Mouse (Mus musculus): ENCODE results near the gene Lcmt2. TPM values are rescaled to one million over a fixed set of nuclear protein-coding genes. Genes with fewer than 3 reads are reported as not detected.

Gene Lcmt2
- 22.9 and 23.2 TPM in 2 replicates for polyA plus RNA-seq (2014; fragmentation: Nextera tagmentation; extraction: Ambion mirVana)

DNA sequence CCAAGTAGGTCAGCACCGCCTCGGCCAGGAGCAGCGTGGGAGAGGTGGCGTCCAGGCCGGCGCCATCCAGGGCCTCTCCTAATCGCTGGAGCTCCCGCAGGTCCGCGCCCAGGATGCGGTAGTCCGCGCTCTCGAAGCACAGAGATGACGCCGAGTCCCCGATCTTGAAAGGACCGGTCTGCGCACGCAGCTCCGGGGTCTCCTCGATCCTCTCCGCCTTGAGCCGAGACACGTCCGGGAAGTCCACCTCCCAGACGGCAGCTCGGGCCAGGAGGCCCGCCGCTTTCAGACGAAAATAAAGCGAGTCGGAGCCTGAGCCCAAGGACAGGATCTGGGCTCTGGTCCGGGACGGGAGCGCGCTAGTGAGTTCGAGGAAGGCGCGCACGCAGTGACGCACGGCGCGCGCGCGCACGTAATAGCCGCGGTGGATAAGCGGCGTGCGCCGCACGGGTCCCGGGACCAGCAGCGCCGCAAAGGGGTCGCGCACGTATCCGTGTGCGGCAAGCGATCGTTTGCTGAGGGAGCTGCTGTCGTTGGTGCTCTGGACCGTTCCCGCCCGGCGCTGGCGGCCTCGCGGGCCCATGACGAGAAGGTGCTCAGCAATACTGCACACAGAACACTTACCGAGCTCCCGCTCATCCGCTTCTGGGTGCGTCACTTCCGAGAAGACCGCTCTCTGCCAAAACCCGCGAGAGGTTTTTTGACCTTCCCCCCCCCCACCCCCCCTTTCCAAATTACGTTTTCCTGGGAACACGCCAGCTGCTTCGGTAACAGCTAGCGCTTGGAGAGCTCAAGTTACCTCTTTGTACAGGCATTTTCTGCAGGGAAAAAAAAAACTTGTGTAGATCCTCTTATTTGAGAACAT lies at the start of gene Lcmt2, which contains the start of gene Adal:
Gene Lcmt2 (minus strand): TSS at position 636 of the 865 bp plus-strand sequence.
Gene Adal (plus strand): TSS at position 411 of the 865 bp plus-strand sequence.
- Histone ChIP-seq H3K9ac (ENCODE audit: low read length) (peak within 1 kb of the TSS; percentile 86), H3K27me3 (ENCODE audit: control insufficient read depth, insufficient read depth, low read length) (no peaks in the 10 kb centered on the region), H3K27ac (ENCODE audit: low read depth, low read length) (peak within 1 kb of the TSS; percentile 97), H3K4me1 (ENCODE audit: control insufficient read depth, insufficient read depth, low read length) (peaks cover 8% of the 10 kb centered on the region), H3K9me3 (ENCODE audit: control insufficient read depth, low read length) (no peaks in the 10 kb centered on the region), H3K36me3 (ENCODE audit: control insufficient read depth, insufficient read depth, low read length) (peaks cover 4% of the 10 kb centered on the region; the same call in 1 of the 2 replicates), H3K4me2 (ENCODE audit: low read depth) (peak within 1 kb of the TSS; percentile 91), H3K4me3 (ENCODE audit: low read depth, low read length) (peak within 1 kb of the TSS; percentile 66)
- ATAC-seq (ENCODE audit: insufficient read depth, low FRiP score, low TSS enrichment), result peak; percentile 92
- peak; percentile 92 for DNase-seq (ENCODE audit: low spot score)
- under 1% methylated on average over 87 of the region's 87 CpGs for WGBS

DNA sequence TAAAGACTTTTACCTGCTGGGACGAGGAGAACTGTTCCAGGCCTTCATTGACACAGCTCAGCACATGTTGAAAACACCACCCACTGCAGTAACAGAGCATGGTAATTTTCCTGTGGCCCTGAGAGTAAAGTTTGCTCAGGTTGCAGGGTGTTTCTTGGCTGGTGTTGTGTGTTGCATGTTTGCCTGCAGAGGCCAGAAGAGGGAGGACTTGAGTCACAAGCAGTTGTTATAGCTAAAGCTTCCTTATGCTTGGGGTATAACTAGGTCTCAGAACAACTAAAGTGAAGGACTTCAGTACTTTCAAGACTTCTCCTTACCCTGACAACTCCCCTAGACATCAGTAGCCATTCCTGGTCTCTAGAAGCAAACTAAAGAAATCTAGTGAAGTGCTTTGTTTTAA lies 48.1 kb upstream of the Lcmt2 start:
- Histone ChIP-seq H3K27me3 (ENCODE audit: control insufficient read depth, insufficient read depth, low read length) (no peaks in the 10 kb centered on the region), H3K36me3 (ENCODE audit: control insufficient read depth, insufficient read depth, low read length) (peaks cover 17% of the 10 kb centered on the region), H3K27ac (ENCODE audit: low read depth, low read length) (no peak overlapping the region), H3K4me2 (ENCODE audit: low read depth) (no peak overlapping the region), H3K9ac (ENCODE audit: low read length) (no peak overlapping the region), H3K4me1 (ENCODE audit: control insufficient read depth, insufficient read depth, low read length) (no peaks in the 10 kb centered on the region), H3K9me3 (ENCODE audit: control insufficient read depth, low read length) (no peaks in the 10 kb centered on the region), H3K4me3 (ENCODE audit: low read depth, low read length) (no peak overlapping the region)
- 76% methylated on average over 1 of the region's 1 CpGs for WGBS
- ATAC-seq (ENCODE audit: insufficient read depth, low FRiP score, low TSS enrichment) (no peak), DNase-seq (ENCODE audit: low spot score) (no peak)

DNA sequence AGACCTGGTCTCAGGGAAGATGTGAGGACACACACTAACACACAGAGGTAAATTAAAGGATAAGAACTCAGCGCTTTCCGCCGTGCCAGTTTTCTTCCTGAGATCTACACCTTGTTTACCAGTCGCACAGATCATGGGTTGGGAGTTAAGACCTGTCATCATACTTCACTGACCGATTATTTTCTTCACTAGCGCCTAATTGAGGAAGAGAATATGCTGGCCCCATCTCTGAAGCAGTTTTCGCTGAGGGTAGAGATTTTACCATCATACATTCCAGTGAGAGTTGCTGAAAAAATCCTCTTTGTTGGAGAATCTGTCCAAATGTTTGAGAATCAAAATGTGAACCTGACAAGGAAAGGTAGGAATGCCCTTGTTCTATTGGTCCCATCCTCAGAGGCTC lies 43.7 kb upstream of the Lcmt2 start:
- Histone ChIP-seq H3K36me3 (ENCODE audit: control insufficient read depth, insufficient read depth, low read length) (peaks cover 8% of the 10 kb centered on the region), H3K4me3 (ENCODE audit: low read depth, low read length) (no peak overlapping the region), H3K4me2 (ENCODE audit: low read depth) (no peak overlapping the region), H3K27me3 (ENCODE audit: control insufficient read depth, insufficient read depth, low read length) (no peaks in the 10 kb centered on the region), H3K4me1 (ENCODE audit: control insufficient read depth, insufficient read depth, low read length) (no peaks in the 10 kb centered on the region), H3K27ac (ENCODE audit: low read depth, low read length) (no peak overlapping the region), H3K9ac (ENCODE audit: low read length) (no peak overlapping the region), H3K9me3 (ENCODE audit: control insufficient read depth, low read length) (no peaks in the 10 kb centered on the region)
- DNase-seq (ENCODE audit: low spot score) (no peak), ATAC-seq (ENCODE audit: insufficient read depth, low FRiP score, low TSS enrichment) (no peak)
- 94% methylated on average over 7 of the region's 7 CpGs for WGBS

DNA sequence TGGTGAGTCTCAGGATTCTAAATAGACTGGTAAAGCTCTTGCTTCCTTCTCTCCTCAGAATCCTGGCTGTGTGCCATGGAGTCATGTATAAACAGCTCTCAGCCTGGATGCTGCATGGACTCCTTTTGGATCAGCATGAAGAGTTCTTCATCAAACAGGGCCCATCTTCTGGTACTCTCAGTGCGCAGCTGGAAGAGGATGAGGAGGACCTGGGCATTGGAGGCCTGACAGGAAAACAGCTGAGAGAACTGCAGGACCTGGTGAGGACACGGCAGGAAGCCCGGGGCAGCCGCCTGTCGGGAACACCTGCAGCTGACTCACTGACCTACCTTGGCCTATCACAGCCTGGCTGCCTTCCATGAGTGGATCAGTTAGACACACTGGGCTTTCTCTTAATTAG lies 43.0 kb upstream of the Lcmt2 start:
- Histone ChIP-seq H3K9me3 (ENCODE audit: control insufficient read depth, low read length) (no peaks in the 10 kb centered on the region), H3K4me1 (ENCODE audit: control insufficient read depth, insufficient read depth, low read length) (no peaks in the 10 kb centered on the region), H3K27ac (ENCODE audit: low read depth, low read length) (no peak overlapping the region), H3K4me2 (ENCODE audit: low read depth) (no peak overlapping the region), H3K27me3 (ENCODE audit: control insufficient read depth, insufficient read depth, low read length) (no peaks in the 10 kb centered on the region), H3K9ac (ENCODE audit: low read length) (no peak overlapping the region), H3K36me3 (ENCODE audit: control insufficient read depth, insufficient read depth, low read length) (peaks cover 11% of the 10 kb centered on the region), H3K4me3 (ENCODE audit: low read depth, low read length) (no peak overlapping the region)
- ATAC-seq (ENCODE audit: insufficient read depth, low FRiP score, low TSS enrichment), result no peak
- WGBS, result 88% methylated on average over 5 of the region's 5 CpGs
- DNase-seq (ENCODE audit: low spot score), result no peak

DNA sequence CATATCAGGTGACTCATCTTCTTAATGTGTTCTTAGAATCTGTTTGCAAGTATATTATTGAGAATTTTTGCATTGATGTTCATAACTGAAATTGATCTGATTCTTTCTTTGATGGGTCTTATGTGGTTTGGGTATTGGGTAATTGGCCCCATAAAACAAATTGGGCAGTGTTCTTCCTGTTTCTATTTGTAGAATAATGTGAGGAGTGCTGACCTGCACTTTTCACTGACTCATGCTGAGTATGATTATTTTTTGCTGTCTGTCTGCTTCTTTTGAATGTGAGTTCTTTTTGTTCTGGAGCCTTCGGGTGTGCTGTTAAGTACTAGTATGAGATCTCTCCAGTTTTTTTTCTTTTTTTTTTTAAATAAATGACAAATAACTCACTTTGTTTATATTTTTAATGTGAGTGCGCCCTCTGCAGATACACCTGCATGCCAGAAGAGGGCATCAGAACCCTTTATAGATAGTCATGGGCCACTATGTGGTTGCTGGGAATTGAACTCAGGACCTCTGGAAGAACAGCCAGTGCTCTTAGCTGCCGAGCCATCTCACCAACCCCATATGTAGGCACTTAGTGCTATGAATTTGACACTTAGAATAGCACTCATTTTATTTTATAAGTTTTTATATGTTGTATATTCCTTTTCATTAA lies 38.5 kb upstream of the Lcmt2 start:
- Histone ChIP-seq H3K4me2 (ENCODE audit: low read depth) (no peak overlapping the region), H3K4me1 (ENCODE audit: control insufficient read depth, insufficient read depth, low read length) (no peaks in the 10 kb centered on the region), H3K36me3 (ENCODE audit: control insufficient read depth, insufficient read depth, low read length) (peaks cover 12% of the 10 kb centered on the region), H3K27ac (ENCODE audit: low read depth, low read length) (no peak overlapping the region), H3K9ac (ENCODE audit: low read length) (no peak overlapping the region), H3K27me3 (ENCODE audit: control insufficient read depth, insufficient read depth, low read length) (no peaks in the 10 kb centered on the region), H3K4me3 (ENCODE audit: low read depth, low read length) (no peak overlapping the region), H3K9me3 (ENCODE audit: control insufficient read depth, low read length) (no peaks in the 10 kb centered on the region)
- no peak for DNase-seq (ENCODE audit: low spot score)
- 93% methylated on average over 3 of the region's 3 CpGs for WGBS
- no peak for ATAC-seq (ENCODE audit: insufficient read depth, low FRiP score, low TSS enrichment)

DNA sequence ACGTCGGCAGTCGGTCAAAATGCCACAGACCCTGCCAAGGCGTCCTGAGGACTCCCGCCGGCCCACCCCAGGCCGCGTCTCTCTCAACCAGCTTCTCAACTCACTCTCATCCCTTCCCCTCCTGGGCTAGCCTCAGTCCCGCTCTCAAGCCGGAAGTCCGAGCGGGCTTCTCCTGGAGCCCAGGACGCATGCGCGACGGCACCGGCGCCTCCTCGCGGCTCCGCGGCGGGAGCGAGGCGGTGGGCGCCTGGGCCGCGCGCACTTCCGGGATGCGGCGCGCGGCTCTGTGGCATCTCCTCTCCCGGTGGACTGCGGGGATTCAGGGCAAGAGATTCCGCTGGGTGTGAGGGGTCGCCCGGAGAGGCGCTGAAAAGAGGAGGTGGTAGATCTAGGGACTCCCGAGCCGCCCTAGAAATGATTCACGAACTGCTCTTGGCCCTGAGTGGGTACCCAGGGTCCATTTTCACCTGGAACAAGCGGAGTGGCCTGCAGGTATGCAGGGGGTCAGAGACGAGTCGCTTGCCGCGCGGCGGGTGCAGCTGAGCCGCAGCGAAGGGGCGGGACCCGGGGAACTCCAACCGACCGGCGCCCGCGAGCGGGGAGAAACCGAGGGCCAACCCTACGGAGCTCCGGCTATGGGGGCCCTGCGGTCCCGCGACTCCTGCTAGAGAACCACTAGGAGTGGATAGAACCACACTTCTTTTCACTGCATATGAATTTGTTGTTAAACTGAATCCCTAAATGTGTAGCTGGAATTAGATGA lies 30.7 kb upstream of the Lcmt2 start, which contains the start of gene Zscan29:
Gene Zscan29 (minus strand): TSS at position 146 of the 763 bp plus-strand sequence.
- H3K27me3 ChIP-seq (ENCODE audit: control insufficient read depth, insufficient read depth, low read length), result no peaks in the 10 kb centered on the region
- peak within 1 kb of the TSS; percentile 67 for H3K4me2 ChIP-seq (ENCODE audit: low read depth)
- ATAC-seq (ENCODE audit: insufficient read depth, low FRiP score, low TSS enrichment), result peak; percentile 88
- peak; percentile 95 for DNase-seq (ENCODE audit: low spot score)
- H3K9ac ChIP-seq (ENCODE audit: low read length), result peak within 1 kb of the TSS; percentile 89
- peaks cover 7% of the 10 kb centered on the region for H3K36me3 ChIP-seq (ENCODE audit: control insufficient read depth, insufficient read depth, low read length)
- peaks cover 16% of the 10 kb centered on the region for H3K4me1 ChIP-seq (ENCODE audit: control insufficient read depth, insufficient read depth, low read length)
- H3K27ac ChIP-seq (ENCODE audit: low read depth, low read length), result peak within 1 kb of the TSS; percentile 73; the same call in 1 of the 2 replicates
- under 1% methylated on average over 60 of the region's 66 CpGs for WGBS
- H3K9me3 ChIP-seq (ENCODE audit: control insufficient read depth, low read length), result no peaks in the 10 kb centered on the region
- peak within 1 kb of the TSS; percentile 90 for H3K4me3 ChIP-seq (ENCODE audit: low read depth, low read length)

DNA sequence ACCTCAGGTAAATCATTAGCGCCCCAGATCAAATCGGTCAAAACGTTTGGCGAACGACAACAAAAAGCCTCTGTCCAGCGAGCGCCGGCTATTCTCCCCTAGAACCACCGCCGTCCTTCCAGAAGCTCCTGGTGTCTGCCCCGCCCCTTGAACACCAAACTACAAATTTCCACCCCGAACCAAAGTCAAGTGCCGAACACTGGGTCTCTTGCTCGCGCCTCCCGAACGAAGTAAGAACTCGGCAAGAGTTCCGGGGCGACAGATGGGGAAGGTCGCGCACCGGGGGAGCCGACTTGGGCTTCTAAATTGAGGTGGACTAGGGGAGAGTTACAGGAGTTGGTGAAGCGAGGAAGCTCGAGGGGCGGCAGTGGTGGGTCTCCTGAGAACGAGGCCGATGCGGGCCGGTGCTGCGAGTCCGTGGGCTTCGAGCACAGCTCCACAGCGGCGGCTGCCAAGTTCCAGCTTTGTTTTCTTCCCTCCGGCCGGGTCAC lies 30.1 kb upstream of the Lcmt2 start, which contains the start of gene Tubgcp4:
Gene Tubgcp4 (plus strand): TSS at position 174 of the 491 bp plus-strand sequence.
- WGBS, result under 1% methylated on average over 38 of the region's 38 CpGs
- H3K4me2 ChIP-seq (ENCODE audit: low read depth), result peak within 1 kb of the TSS; percentile 67

DNA sequence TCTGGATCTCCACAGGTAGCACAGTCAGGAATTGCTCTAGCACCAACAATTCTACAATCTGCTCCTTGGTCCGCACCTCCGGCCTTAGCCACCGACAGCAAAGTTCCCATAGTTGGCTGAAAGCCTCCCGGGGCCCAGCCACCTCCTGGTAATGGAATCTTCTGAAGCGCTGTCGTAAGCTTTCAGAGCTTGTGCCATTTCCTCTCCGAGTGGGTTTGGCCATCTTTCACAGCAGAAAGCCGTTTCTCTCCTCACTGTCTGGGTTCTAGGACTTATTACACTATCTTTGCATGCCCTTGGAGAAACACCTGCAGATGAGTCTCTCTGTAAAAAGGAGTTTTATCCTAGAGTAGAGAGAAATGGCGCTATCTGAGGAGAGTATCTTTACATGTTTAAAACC lies 29.4 kb upstream of the Lcmt2 start:
- H3K27me3 ChIP-seq (ENCODE audit: control insufficient read depth, insufficient read depth, low read length), result no peaks in the 10 kb centered on the region
- no peak overlapping the region for H3K27ac ChIP-seq (ENCODE audit: low read depth, low read length)
- no peak for ATAC-seq (ENCODE audit: insufficient read depth, low FRiP score, low TSS enrichment)
- H3K4me2 ChIP-seq (ENCODE audit: low read depth), result peak overlapping the region; percentile 67
- peak overlapping the region; percentile 90 for H3K4me3 ChIP-seq (ENCODE audit: low read depth, low read length)
- H3K9me3 ChIP-seq (ENCODE audit: control insufficient read depth, low read length), result no peaks in the 10 kb centered on the region
- peak overlapping the region; percentile 89; the same call in 1 of the 2 replicates for H3K9ac ChIP-seq (ENCODE audit: low read length)
- DNase-seq (ENCODE audit: low spot score), result peak; percentile 35
- peaks cover 5% of the 10 kb centered on the region for H3K36me3 ChIP-seq (ENCODE audit: control insufficient read depth, insufficient read depth, low read length)
- WGBS, result 10% methylated on average over 9 of the region's 9 CpGs
- peaks cover 16% of the 10 kb centered on the region for H3K4me1 ChIP-seq (ENCODE audit: control insufficient read depth, insufficient read depth, low read length)

More for the DNA sequence above, 30.1 kb upstream of the Lcmt2 start, which contains the start of gene Tubgcp4:
- Histone ChIP-seq H3K4me1 (ENCODE audit: control insufficient read depth, insufficient read depth, low read length) (peaks cover 16% of the 10 kb centered on the region), H3K9ac (ENCODE audit: low read length) (peak within 1 kb of the TSS; percentile 89), H3K36me3 (ENCODE audit: control insufficient read depth, insufficient read depth, low read length) (peaks cover 8% of the 10 kb centered on the region), H3K4me3 (ENCODE audit: low read depth, low read length) (peak within 1 kb of the TSS; percentile 90), H3K9me3 (ENCODE audit: control insufficient read depth, low read length) (no peaks in the 10 kb centered on the region), H3K27ac (ENCODE audit: low read depth, low read length) (peak within 1 kb of the TSS; percentile 73; the same call in 1 of the 2 replicates), H3K27me3 (ENCODE audit: control insufficient read depth, insufficient read depth, low read length) (no peaks in the 10 kb centered on the region)
- no peak for DNase-seq (ENCODE audit: low spot score)
- peak; percentile 45 for ATAC-seq (ENCODE audit: insufficient read depth, low FRiP score, low TSS enrichment)
